Comparison of ENCODE assay signal across 7 mouse cellular contexts in genomic region chr6:115227529-115227928, GRCm38 (mm10). TPM values are rescaled to one million over a fixed set of nuclear protein-coding genes. Genes with fewer than 3 reads are reported as not detected.
DNase-seq lines count a peak whose midpoint lies in the region; ATAC-seq and TF ChIP-seq lines count a peak whose summit lies in the region.

No protein-coding gene starts in this region.

- H3K27ac ChIP-seq in forebrain, embryonic 16.5 days (ENCODE audit: low read length): no peak overlapping the region
- H3K27ac ChIP-seq in hindbrain, postnatal 0 days: peak overlapping the region; percentile 64; the same call in 1 of the 2 replicates
- H3K27ac ChIP-seq in midbrain, embryonic 10.5 days (replicated peaks): no peak overlapping the region

- CTCF ChIA-PET in Patski (lab: Charles Lee): interaction anchor here (0.6 to 3.1 kb wide), 13 partner anchors 8 to 319 kb away, joined by 3 to 24 read pairs (median 5); no protein-coding TSS in a partner anchor

- ATAC-seq in Patski: no peak
- peak; percentile 70 for ATAC-seq in forebrain, embryonic 16.5 days
- ATAC-seq in hindbrain, postnatal 0 days: peak; percentile 85

- DNase-seq in Patski (ENCODE audit: low read depth, low spot score): peak; percentile 24
- DNase-seq in c-Kit-positive CD71-positive TER-119-positive erythroid progenitor cells, embryonic 14.5 days (ENCODE audit: low spot score): peak; percentile 27
- DNase-seq in hindbrain, postnatal 0 days (ENCODE audit: low spot score): peak; percentile 90
- peak; percentile 79 to 85 for DNase-seq in left cerebral cortex, adult 18-20 months (ENCODE audit: low spot score in 2 of 2)
- peak; percentile 72 for DNase-seq in midbrain, embryonic 10.5 days (ENCODE audit: low spot score)
- peak; percentile 9 for DNase-seq in spleen, adult 12 weeks (ENCODE audit: low spot score)

- in situ Hi-C loops in Patski (cut with MboI; ENCODE audit: low pct_unique_long_range_greater_than_20kb): loop anchor here (5.0 kb wide), 1 partner anchor 310 kb away; no protein-coding TSS in a partner anchor

- no peaks in the 10 kb centered on the region for H3K36me3 ChIP-seq in forebrain, embryonic 16.5 days (ENCODE audit: control insufficient read depth, insufficient read depth)
- no peaks in the 10 kb centered on the region for H3K36me3 ChIP-seq in hindbrain, postnatal 0 days (ENCODE audit: insufficient read depth, low read length)
- H3K36me3 ChIP-seq in midbrain, embryonic 10.5 days: no peaks in the 10 kb centered on the region

- H3K4me3 ChIP-seq in forebrain, embryonic 16.5 days (replicated peaks; ENCODE audit: low read length): no peak overlapping the region
- H3K4me3 ChIP-seq in hindbrain, postnatal 0 days (ENCODE audit: low read length): no peak overlapping the region
- H3K4me3 ChIP-seq in midbrain, embryonic 10.5 days: no peak overlapping the region

- POLR2A ChIA-PET in Patski (lab: Charles Lee): interaction anchor here (0.7 to 1.2 kb wide), 3 partner anchors 41 to 304 kb away, joined by 3 to 5 read pairs (median 4); no protein-coding TSS in a partner anchor

- H3K4me1 ChIP-seq in forebrain, embryonic 16.5 days (replicated peaks; ENCODE audit: control insufficient read depth, insufficient read depth, low read length): peaks cover 3% of the 10 kb centered on the region; the same call in 1 of the 2 replicates
- no peaks in the 10 kb centered on the region; the same call in 1 of the 2 replicates for H3K4me1 ChIP-seq in hindbrain, postnatal 0 days (ENCODE audit: insufficient read depth, low read length)
- H3K4me1 ChIP-seq in midbrain, embryonic 10.5 days: no peaks in the 10 kb centered on the region

- H3K9ac ChIP-seq in forebrain, embryonic 16.5 days (replicated peaks; ENCODE audit: low read depth, low read length): no peak overlapping the region
- no peak overlapping the region for H3K9ac ChIP-seq in hindbrain, postnatal 0 days (replicated peaks; ENCODE audit: low read length)

- H3K9me3 ChIP-seq in forebrain, embryonic 16.5 days (ENCODE audit: control insufficient read depth, low read length): no peaks in the 10 kb centered on the region
- no peaks in the 10 kb centered on the region for H3K9me3 ChIP-seq in hindbrain, postnatal 0 days (ENCODE audit: low read length)
- H3K9me3 ChIP-seq in midbrain, embryonic 10.5 days (replicated peaks): no peaks in the 10 kb centered on the region

- H3K4me2 ChIP-seq in forebrain, embryonic 16.5 days (ENCODE audit: low read length): no peak overlapping the region
- H3K4me2 ChIP-seq in hindbrain, postnatal 0 days (ENCODE audit: low read depth, low read length): no peak overlapping the region

- peaks cover under 1% of the 10 kb centered on the region for H3K27me3 ChIP-seq in Patski
- no peaks in the 10 kb centered on the region for H3K27me3 ChIP-seq in forebrain, embryonic 16.5 days (replicated peaks; ENCODE audit: control insufficient read depth, insufficient read depth, low read length)
- H3K27me3 ChIP-seq in hindbrain, postnatal 0 days (ENCODE audit: insufficient read depth, low read length): no peaks in the 10 kb centered on the region
- no peaks in the 10 kb centered on the region for H3K27me3 ChIP-seq in midbrain, embryonic 10.5 days (ENCODE audit: low read depth, poor library complexity, severe bottlenecking)

- TF ChIP-seq CTCF in Patski (IDR thresholded peaks at IDR 0.05): peak; percentile 93
- peak; percentile 94 for TF ChIP-seq CTCF in hindbrain, postnatal 0 days (IDR thresholded peaks at IDR 0.05; ENCODE audit: low read depth)

- whole genome bisulfite sequencing in forebrain, embryonic 16.5 days: 2% methylated on average over 2 of the region's 2 CpGs
- 9% methylated on average over 2 of the region's 2 CpGs for WGBS in hindbrain, postnatal 0 days
- WGBS in midbrain, embryonic 10.5 days: 11% methylated on average over 2 of the region's 2 CpGs

RNA-seq across cellular contexts. Expression of gene Gm17482, which starts 0.4 kb away (rescaled TPM):
- polyA plus RNA-seq in Patski (2021): not detected
- not detected in 2 replicates for polyA plus RNA-seq in forebrain, embryonic 16.5 days (2015; fragmentation: Nextera tagmentation; extraction: Ambion mirVana)
- total RNA-seq in hindbrain, postnatal 0 days (2014; rRNA removed): not detected in 2 replicates
- not detected in 2 replicates for polyA plus RNA-seq in hindbrain, postnatal 0 days (2015; fragmentation: Nextera tagmentation; extraction: Ambion mirVana)
- total RNA-seq in left cerebral cortex, adult 18-20 months (2021): not detected
- not detected in 2 replicates for polyA plus RNA-seq in midbrain, embryonic 10.5 days (2016; fragmentation: Nextera tagmentation; extraction: Ambion mirVana)

RNA-seq across cellular contexts. Expression of gene Timp4, which starts 24.5 kb away (rescaled TPM):
- 0.08 TPM for polyA plus RNA-seq in Patski (2021)
- polyA plus RNA-seq in forebrain, embryonic 16.5 days (2015; fragmentation: Nextera tagmentation; extraction: Ambion mirVana): 2.7 and 3.1 TPM in 2 replicates
- 30.4 and 36.0 TPM in 2 replicates for total RNA-seq in hindbrain, postnatal 0 days (2014; rRNA removed)
- 48.4 and 53.5 TPM in 2 replicates for polyA plus RNA-seq in hindbrain, postnatal 0 days (2015; fragmentation: Nextera tagmentation; extraction: Ambion mirVana)
- total RNA-seq in left cerebral cortex, adult 18-20 months (2021): 10 to 100 TPM; 16.8 to 20.1 TPM
- polyA plus RNA-seq in midbrain, embryonic 10.5 days (2016; fragmentation: Nextera tagmentation; extraction: Ambion mirVana): 0.06 and 0.12 TPM in 2 replicates

Comparison
In these comparisons a context has a peak if more than half of its experiments do, and no peak if none do; other contexts are left out.
1. DNase-seq: peak in every context shown above with its lines; median percentile 90 in hindbrain, postnatal 0 days; 82 in left cerebral cortex, adult 18-20 months; 72 in midbrain, embryonic 10.5 days; 27 in c-Kit-positive CD71-positive TER-119-positive erythroid progenitor cells, embryonic 14.5 days; 24 in Patski; 9 in spleen, adult 12 weeks.
2. RNA of gene Timp4, which starts 24.5 kb away (polyA plus RNA-seq): 48.4 to 53.5 TPM in hindbrain, postnatal 0 days; 2.7 to 3.1 TPM in forebrain, embryonic 16.5 days, 0.08 TPM in Patski (single experiment) and 0.06 to 0.12 TPM in midbrain, embryonic 10.5 days; every median in the first group is over 10 times any median in the second.